Mouse (Mus musculus): ENCODE measurements around the gene Lrrc8c.

- TF ChIP-seq CTCF (IDR thresholded peaks at IDR 0.05; ENCODE audit: borderline replicate concordance, insufficient read depth, low read depth, low read length): no peak
- no peak for TF ChIP-seq POLR2A (IDR thresholded peaks at IDR 0.05; ENCODE audit: borderline replicate concordance, insufficient read depth, low read length)
These were observed 35.6 kb upstream of the Lrrc8c start for GRCm38 (mm10) chr5:105483632-105484031.
